Mouse (Mus musculus) olfactory bulb, adult 2 months (tissue): Measurements from ENCODE around the gene Tmem258.

Source experiments
- CTCF ChIP-seq: fragments of 200-500 bp; IDR thresholded peaks from 2 replicates; pipeline ENCODE4 v1.5.1; 2012; ENCODE audit warnings: low read depth, mild to moderate bottlenecking, low read length, moderate library complexity; ENCODE audit not compliant: insufficient read depth
- POLR2A ChIP-seq: fragments of 200-500 bp; IDR thresholded peaks from 2 replicates; pipeline ENCODE4 v1.6.1; 2012; ENCODE audit warnings: mild to moderate bottlenecking, low read depth, low read length, moderate library complexity; ENCODE audit not compliant: insufficient read depth

- TF ChIP-seq CTCF (no peak), POLR2A (no peak)
Measured at GRCm38 (mm10) chr19:10239975-10240653, 36.3 kb downstream of the Tmem258 start.
